Mouse (Mus musculus) erythroblast, embryonic 14.5 days (primary cell): ENCODE data around the gene Mpzl1.

Source experiments
- GATA1 ChIP-seq: IDR thresholded peaks from 2 replicates; pipeline ENCODE4 v1.6.1; 2012; ENCODE audit warnings: low read length, inconsistent platforms, mixed read lengths
- TAL1 ChIP-seq: IDR thresholded peaks from 3 replicates; pipeline ENCODE4 v1.6.1; 2012; ENCODE audit warnings: low read length, inconsistent platforms, mixed read lengths

GRCm38 (mm10) chr1:165594699-165595421 lies 39.5 kb downstream of the Mpzl1 start:
- TF ChIP-seq GATA1 (no peak), TAL1 (no peak)
